Comparison of ENCODE assay signal across 24 mouse cellular contexts in the genomic region with DNA sequence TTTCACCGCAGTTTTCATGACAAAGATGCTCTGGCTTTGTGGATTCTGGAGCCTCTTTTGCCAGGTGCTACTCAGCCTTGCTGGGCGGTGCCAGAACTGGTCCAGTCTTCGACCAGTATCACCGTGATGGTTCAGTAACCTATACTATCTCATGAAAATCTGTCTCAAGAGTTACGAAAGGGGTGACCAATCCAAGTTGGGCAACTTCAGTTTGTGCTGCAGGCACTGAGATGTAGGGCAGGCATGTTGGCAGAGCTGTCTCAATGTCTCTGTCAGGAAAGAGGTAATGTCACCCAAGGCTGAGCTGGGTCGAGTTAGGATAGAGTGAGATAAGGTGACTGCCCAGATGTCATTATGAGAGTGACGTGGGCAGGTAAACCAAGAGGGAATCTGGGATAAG.
"Had no signal": no experiment of that assay in that cellular context is flagged by ENCODE, and none has a peak within 500 bp of the region (broad histone marks: within the 10 kb centered on the region; RNA-seq: fewer than 3 reads in every experiment).

No protein-coding gene starts in this region.

- DNase-seq: gastrocnemius, postnatal 25 days; heart, adult 18-20 months; heart, postnatal 10 days; heart, postnatal 4 days; kidney, adult 18-20 months; kidney, adult 8-10 months; kidney, postnatal 10 days; kidney, postnatal 25 days; kidney, postnatal 4 days; liver; liver, embryonic 13.5 days had no signal

- ATAC-seq: hindbrain, embryonic 16.5 days; inflammation-experienced regulatory T-cells, adult 6 months; intestine, embryonic 15.5 days; intestine, postnatal 0 days had no signal

- H3K27ac ChIP-seq: heart, embryonic 10.5 days; hindbrain, embryonic 10.5 days; hindbrain, embryonic 12.5 days; hindbrain, embryonic 14.5 days; intestine, embryonic 15.5 days; layer of hippocampus, adult 2 months; left cerebral cortex, adult 2 months; limb, embryonic 10.5 days; limb, embryonic 12.5 days; liver, embryonic 13.5 days had no signal

- H3K4me3 ChIP-seq: heart, embryonic 10.5 days; heart, embryonic 12.5 days; hindbrain, embryonic 10.5 days; hindbrain, embryonic 12.5 days; intestine, embryonic 15.5 days; layer of hippocampus, adult 2 months; left cerebral cortex, adult 2 months; limb, embryonic 10.5 days; limb, embryonic 12.5 days; liver, embryonic 13.5 days had no signal
